Mouse (Mus musculus): Measurements from ENCODE around the gene Asl.
A peak's percentile ranks its signal among the peaks of the same experiment; 100 is the strongest.

GRCm38 (mm10) chr5:130037752-130038455 is 8.9 kb upstream of the Asl start:
- peak; percentile 69; the same call in 1 of the 2 replicates for TF ChIP-seq CTCF (IDR thresholded peaks at IDR 0.05; ENCODE audit: control insufficient read depth, insufficient read depth, insufficient replicate concordance, low read depth, low read length)
- TF ChIP-seq POLR2A (IDR thresholded peaks at IDR 0.05; ENCODE audit: control insufficient read depth, low read depth, low read length) = no peak
